Mouse (Mus musculus) large intestine, adult 2 months (tissue): ENCODE measurements around the gene Epp13. TPM values are rescaled to one million over a fixed set of nuclear protein-coding genes. Genes with fewer than 3 reads are reported as not detected.
"Not testable (repeated sequence)": the region's sequence is repeated elsewhere in the genome, so short reads cannot be mapped to it uniquely, and the experiment has no call there.

Experiments used
- DNase-seq: peaks from one replicate; pipeline ENCODE4 v3.0.0-alpha.2; 2012; ENCODE audit warnings: low read depth, low spot score
- WGBS: fragments of 180-500 bp; shearing (Covaris S2); methylation state at CpG from one replicate; pipeline ENCODE4 v1.1.7; 2018; 5-methylcytosine and 5-hydroxymethylcytosine counted together
- polyA plus RNA-seq: library from polyadenylated mRNA; depleted of rRNA; stranded (reverse); fragments of >200 nt; gene quantifications from 2 replicates; pipeline ENCODE4 v1.2.3, GENCODE M21; 2012; rRNA removed

Gene Epp13
- polyA plus RNA-seq, 1 experiment = 0.31 TPM

DNA sequence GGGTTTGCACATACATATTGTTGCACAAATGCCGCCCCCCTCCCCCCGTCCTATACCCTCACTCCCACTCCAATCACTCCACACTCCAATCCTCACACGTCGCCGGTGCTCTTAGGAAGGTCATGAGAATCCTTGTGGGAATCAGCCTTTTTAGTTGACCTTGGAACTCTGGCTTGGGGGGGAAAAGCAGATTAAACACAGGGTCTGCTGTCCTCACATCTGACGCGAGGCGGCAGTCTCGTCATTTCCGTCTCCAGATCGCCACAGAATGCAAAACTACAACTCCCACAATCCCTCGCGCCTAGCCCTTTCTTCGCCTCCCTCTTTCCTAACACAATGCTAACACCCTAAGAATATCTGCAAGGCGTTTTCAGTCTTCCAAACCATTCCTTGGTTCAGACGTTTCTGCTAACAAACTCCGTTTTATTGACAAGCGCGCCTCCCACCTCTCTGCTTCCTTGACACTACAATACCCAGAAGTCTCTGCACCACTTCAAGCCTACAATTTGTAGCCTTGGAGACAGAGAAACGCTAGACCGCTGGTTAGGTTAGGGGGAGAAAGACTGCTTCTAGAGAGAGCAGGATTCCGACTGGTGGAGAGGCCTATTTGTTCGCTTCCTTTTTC lies 31.1 kb downstream of the Epp13 start:
- WGBS = under 1% methylated on average over 23 of the region's 23 CpGs
- peak; percentile 76 for DNase-seq

DNA sequence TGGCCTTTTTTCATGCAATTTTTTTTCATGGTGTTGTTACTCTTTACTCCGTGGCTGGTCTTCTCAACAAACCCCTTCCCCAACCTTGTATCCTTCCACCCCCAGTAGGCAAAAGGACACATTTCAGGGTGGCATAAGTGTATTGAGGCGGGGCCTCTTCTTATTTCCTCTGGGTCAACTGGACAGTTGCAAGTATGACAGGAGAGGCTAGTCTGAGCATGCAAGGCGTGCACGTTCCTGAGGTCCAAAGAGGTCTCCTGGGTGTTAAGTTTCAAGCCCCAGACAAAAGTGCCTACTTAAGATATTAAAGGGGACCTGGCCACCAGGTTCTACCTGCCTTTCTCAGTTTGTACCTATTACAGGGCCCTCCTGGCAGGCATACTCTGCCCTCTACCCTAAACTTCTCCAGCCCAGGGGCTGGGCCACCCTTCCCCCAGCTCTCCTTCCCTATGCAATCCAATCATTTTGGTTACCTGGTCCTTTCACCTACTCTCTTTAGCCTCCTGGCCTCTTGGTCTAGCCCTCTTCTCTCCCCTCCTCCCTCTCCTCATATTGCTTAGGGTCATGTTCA lies 32.0 kb downstream of the Epp13 start:
- no peak for DNase-seq
- WGBS = 93% methylated on average over 4 of the region's 4 CpGs

DNA sequence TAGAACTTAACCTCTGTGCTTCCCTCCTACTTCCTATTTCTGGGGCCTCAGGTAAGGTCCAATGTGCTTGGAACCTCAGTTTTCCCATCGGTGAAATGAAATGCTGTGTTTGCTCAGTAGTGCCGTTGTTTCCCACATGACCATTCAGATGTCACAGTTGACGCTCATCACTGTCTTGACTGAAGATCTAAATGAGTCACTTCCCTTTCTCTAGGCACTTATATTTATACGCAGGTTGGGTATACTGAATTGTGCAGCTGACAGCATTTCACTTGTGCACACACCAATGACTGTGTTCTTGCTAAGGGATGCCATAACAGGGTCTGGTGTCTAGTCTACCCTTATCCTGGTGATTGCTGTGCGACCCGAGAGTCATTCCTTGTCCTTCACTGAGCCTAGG lies 32.9 kb downstream of the Epp13 start:
- WGBS = 77% methylated on average over 6 of the region's 6 CpGs
- DNase-seq = no peak

DNA sequence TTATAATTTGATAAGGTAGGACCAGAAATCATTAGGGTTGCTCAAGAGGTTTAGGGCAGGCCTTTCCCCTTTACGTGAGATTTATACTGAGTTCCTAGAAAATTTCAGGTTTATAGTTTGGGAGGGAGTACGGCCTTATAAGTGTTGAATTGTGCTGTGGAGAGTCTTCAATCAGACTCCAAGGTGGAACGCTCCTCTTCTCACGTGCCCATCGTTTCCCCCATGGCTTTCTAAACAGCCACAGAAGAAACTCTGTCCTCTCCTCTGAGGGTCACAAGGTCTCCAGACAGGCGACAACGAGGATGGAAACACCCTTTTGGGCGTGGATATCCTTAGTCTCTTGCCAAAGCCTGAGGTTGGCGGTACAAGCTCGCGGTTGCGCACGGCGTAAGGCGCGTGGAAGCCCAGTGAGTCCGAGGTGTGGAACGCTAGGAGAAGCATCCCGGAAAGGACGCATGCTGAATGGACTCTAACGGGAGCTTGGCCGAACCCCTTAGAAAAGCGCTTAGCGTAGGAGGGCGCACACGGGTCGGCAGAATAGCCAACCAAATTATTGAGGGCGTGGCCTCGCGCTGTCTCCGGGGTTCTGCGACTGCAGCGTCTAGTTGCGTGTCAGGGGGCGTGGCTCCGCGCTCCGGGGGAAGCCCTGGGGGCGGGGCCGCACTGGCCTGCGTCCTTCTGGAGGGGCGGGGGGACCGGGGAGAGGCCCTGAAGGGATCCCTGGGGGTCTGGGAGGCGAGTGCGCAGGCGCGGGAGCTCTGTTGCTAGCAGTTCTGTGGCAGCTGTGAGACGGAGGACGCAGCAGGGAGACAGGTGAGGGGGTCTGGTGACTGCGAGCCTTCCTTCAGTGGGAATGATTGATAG lies 33.6 kb downstream of the Epp13 start, which contains the start of gene Zfp667:
Gene Zfp667, plus strand, starts transcription at position 738 of the 864 bp plus-strand sequence.
- DNase-seq = peak; percentile 73
- WGBS = under 1% methylated on average over 49 of the region's 50 CpGs

DNA sequence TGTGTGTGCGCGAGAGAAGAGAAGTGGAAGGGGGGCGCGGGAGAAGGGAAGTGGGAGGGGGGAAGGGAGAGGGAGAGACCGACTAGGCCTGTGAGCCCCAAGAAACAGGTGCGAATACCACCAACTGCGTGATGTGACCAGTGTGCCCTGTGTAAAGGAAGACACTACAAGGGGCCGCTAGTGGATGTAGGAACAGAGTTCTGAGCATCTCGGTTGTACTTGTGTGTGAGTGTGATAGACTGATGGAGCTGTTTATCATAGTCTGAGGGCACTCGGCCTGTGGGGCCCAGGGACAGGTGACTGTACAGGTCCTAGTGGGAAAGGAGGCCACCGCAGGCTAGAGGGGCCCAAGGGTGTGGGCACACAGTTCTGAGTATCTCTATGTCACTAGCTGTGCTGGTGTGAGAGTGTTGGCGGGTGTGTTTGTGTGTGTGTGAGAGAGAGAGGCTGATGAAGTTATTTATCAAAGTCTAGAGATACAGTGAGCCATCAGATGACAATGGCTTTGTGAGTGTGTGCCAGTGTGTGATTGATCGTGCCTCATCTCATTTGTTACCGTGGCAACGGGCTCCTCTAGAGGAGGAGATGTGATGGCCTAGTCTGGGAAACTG lies 34.5 kb downstream of the Epp13 start:
- no peak for DNase-seq
- 35% methylated on average over 15 of the region's 15 CpGs for WGBS

DNA sequence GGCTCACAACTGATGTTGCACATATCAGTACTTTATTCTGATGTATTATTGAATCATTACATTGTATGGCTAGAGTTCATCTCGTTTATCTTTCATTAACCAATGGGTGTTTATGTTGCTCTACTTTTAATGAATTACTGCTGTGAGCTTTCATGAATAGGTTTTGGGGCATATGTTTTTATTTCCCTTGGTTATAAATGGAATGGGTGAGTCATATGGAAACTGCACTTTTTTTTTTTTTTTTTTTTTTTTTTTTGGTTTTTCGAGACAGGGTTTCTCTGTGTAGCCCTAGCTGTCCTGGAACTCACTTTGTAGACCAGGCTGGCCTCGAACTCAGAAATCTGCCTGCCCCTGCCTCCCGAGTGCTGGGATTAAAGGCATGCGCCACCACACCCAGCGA lies 38.6 kb downstream of the Epp13 start:
- not testable (repeated sequence) for DNase-seq
- 75% methylated on average over 6 of the region's 6 CpGs for WGBS

DNA sequence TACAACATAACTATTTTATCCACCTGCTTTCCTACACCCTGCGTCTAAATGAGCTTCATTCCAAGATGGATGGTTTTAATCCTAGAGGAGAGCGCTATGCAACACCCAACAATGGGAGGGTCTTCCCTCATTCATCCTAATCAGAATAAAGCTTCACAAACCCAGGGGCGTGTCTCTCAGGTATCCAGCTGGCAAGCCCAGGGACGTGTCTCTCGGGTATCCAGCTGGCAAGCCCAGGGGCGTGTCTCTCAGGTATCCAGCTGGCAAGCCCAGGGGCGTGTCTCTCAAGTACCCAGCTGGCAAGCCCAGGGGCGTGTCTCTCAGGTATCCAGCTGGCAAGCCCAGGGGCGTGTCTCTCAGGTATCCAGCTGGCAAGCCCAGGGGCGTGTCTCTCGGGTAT lies 48.3 kb downstream of the Epp13 start:
- DNase-seq = not testable (repeated sequence)
- WGBS = 38% methylated on average over 11 of the region's 11 CpGs

DNA sequence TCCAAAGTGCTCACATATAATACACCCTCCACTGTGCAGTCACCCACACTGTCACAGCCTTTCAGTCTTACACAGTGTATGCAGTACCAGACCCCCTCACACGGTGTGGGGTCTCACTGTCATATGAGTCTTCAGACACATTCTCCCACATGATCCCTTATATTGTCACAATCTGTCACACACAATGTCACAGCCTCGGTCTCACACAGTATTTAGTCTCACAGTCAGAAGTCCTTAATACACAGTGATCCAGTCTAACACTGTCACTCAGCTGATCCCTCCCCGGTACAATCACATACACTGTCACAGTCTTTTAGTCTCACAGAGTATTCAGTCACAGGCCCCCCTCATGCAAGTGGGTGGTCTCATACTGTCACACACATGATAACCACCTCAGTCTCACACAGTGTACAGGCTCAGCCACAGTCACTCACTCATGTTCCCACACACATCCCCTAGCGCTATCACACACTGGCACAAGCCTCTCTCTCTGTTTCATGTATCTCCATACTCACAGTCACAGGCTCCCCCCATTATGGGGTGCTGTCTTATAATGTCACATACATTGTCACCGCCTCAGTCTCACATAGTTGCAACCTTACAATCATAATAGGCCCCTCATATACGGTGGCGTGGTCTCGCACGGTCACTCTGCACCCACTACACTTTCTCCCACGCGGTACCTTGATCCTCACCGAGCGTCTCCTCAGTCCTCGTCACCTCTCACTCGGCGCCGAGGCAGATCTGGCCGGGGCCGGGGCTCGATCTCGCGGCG lies 78.1 kb downstream of the Epp13 start:
- 17% methylated on average over 23 of the region's 23 CpGs for WGBS

DNA sequence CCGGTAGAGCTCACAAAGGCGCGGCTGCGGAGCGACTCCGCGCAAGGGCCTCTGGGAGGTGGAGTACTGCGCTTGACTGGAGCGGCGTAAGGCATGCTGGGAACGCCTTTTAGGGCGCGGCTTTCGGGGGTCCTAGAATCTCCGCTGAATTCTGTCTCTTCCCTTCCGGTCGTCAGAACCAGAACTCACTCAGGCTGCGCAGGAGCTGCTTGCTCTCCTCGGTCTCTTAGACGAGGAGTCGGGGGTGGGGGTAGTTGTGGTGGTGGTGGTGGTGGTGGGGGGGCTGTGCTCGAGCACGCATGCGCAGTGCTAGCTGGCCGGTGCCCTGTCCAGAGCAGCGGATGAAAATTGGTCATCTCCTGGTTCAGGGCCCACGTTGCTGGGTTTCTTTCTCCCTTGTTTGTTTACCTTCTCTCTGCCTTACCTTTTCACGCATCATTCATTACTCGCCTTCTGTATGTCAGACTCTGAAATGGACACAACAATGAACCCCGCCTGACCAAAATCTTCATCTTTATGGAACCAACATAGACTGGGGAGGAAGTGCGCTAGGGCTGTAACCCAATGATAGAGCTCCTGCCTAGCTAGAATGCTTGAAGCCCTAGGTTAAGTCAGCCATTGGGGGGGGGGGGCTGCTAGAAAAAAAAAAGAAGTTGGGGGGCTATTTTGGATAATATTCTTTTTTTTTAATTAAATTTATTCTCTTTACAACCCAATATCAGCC lies 78.9 kb downstream of the Epp13 start, which contains the start of gene Zfp583:
Gene Zfp583, minus strand, starts transcription at position 53 of the 724 bp plus-strand sequence.
- DNase-seq = no peak
- 9% methylated on average over 31 of the region's 31 CpGs for WGBS

More for the DNA sequence above, 78.1 kb downstream of the Epp13 start:
- DNase-seq = no peak

Other genes starting within 250 kb of the Epp13 start
- not detected in 2 replicates for gene Vmn1r65, start 241.7 kb upstream of the Epp13 start, polyA plus RNA-seq
- gene Nlrp4c, start 207.5 kb upstream of the Epp13 start, polyA plus RNA-seq = not detected in 2 replicates
- 33.6 and 45.2 TPM in 2 replicates for gene Zfp787, start 96.7 kb upstream of the Epp13 start, polyA plus RNA-seq
- 15.1 and 17.8 TPM in 2 replicates for gene Zfp444, start 80.5 kb upstream of the Epp13 start, polyA plus RNA-seq
- gene Galp, start 55.6 kb upstream of the Epp13 start, polyA plus RNA-seq = 0.15 TPM in 1 of 2 replicates, not detected in the other
- not detected in 2 replicates for gene Zscan5b, start 30.4 kb upstream of the Epp13 start, polyA plus RNA-seq
- 0.19 and 0.31 TPM in 2 replicates for gene Zfp667, start 33.9 kb downstream of the Epp13 start, polyA plus RNA-seq
- gene Zfp583, start 78.6 kb downstream of the Epp13 start, polyA plus RNA-seq = 0.09 and 0.12 TPM in 2 replicates
- 0.07 TPM in 1 of 2 replicates, not detected in the other for gene Gm3854, start 91.0 kb downstream of the Epp13 start, polyA plus RNA-seq
- gene Zfp78, start 110.6 kb downstream of the Epp13 start, polyA plus RNA-seq = 0.10 and 0.23 TPM in 2 replicates
- gene Zfp28, start 130.6 kb downstream of the Epp13 start, polyA plus RNA-seq = 0.60 and 0.86 TPM in 2 replicates
- gene Smim17, start 146.0 kb downstream of the Epp13 start, polyA plus RNA-seq = not detected in 2 replicates
- not detected in 2 replicates for gene Gm20715, start 157.6 kb downstream of the Epp13 start, polyA plus RNA-seq
- gene Olfr1344, start 186.0 kb downstream of the Epp13 start, polyA plus RNA-seq = not detected in 2 replicates
- not detected in 2 replicates for gene Olfr1336, start 203.5 kb downstream of the Epp13 start, polyA plus RNA-seq
- not detected in 2 replicates for gene Olfr1346, start 214.4 kb downstream of the Epp13 start, polyA plus RNA-seq
- not detected in 2 replicates for gene Olfr5, start 234.2 kb downstream of the Epp13 start, polyA plus RNA-seq
- gene Olfr1347, start 247.0 kb downstream of the Epp13 start, polyA plus RNA-seq = not detected in 2 replicates